Mouse (Mus musculus) ovary, postnatal 10 days (tissue): ENCODE data around the gene Dusp23.

Source experiments
- DNase-seq: peaks from one replicate; pipeline ENCODE4 v3.0.0; 2022; ENCODE audit warnings: low spot score

Dusp23 gene

GRCm38 (mm10) chr1:172632451-172633326 is at the start of gene Dusp23:
Gene Dusp23, minus strand, starts transcription at chr1:172632962.
- DNase-seq, result peak; percentile 87

GRCm38 (mm10) chr1:172680742-172681141 is 48.0 kb upstream of the Dusp23 start:
- no peak for DNase-seq

- no peak for DNase-seq
Measured at GRCm38 (mm10) chr1:172670716-172671115, 38.0 kb upstream of the Dusp23 start.

GRCm38 (mm10) chr1:172667597-172667996 is 34.8 kb upstream of the Dusp23 start:
- no peak for DNase-seq

- no peak for DNase-seq
Measured at GRCm38 (mm10) chr1:172665457-172665856, 32.7 kb upstream of the Dusp23 start.

- DNase-seq, result no peak
Measured at GRCm38 (mm10) chr1:172659688-172660087, 26.9 kb upstream of the Dusp23 start.

- no peak for DNase-seq
Measured at GRCm38 (mm10) chr1:172657266-172657665, 24.5 kb upstream of the Dusp23 start.

- no peak for DNase-seq
Measured at GRCm38 (mm10) chr1:172653900-172654299, 21.1 kb upstream of the Dusp23 start.

GRCm38 (mm10) chr1:172652040-172652662 is 19.4 kb upstream of the Dusp23 start:
- DNase-seq, result no peak

- no peak for DNase-seq
Measured at GRCm38 (mm10) chr1:172651288-172651987, 18.7 kb upstream of the Dusp23 start.

- no peak for DNase-seq
Measured at GRCm38 (mm10) chr1:172650519-172651287, 17.9 kb upstream of the Dusp23 start.

GRCm38 (mm10) chr1:172649396-172649795 is 16.6 kb upstream of the Dusp23 start:
- DNase-seq, result no peak

- no peak for DNase-seq
Measured at GRCm38 (mm10) chr1:172647236-172647635, 14.5 kb upstream of the Dusp23 start.

GRCm38 (mm10) chr1:172638781-172639180 is 6.0 kb upstream of the Dusp23 start:
- DNase-seq, result no peak

- no peak for DNase-seq
Measured at GRCm38 (mm10) chr1:172637801-172638200, 5.0 kb upstream of the Dusp23 start.

GRCm38 (mm10) chr1:172636266-172636665 is 3.5 kb upstream of the Dusp23 start:
- no peak for DNase-seq

GRCm38 (mm10) chr1:172635258-172635657 is 2.5 kb upstream of the Dusp23 start:
- DNase-seq, result no peak

- no peak for DNase-seq
Measured at GRCm38 (mm10) chr1:172634136-172634535, 1.4 kb upstream of the Dusp23 start.

- DNase-seq, result no peak
Measured at GRCm38 (mm10) chr1:172631721-172632120, 1.0 kb downstream of the Dusp23 start.

- DNase-seq, result no peak
Measured at GRCm38 (mm10) chr1:172629831-172630230, 2.9 kb downstream of the Dusp23 start.

- no peak for DNase-seq
Measured at GRCm38 (mm10) chr1:172626306-172626705, 6.5 kb downstream of the Dusp23 start.

- no peak for DNase-seq
Measured at GRCm38 (mm10) chr1:172624081-172624480, 8.7 kb downstream of the Dusp23 start.
